Mouse (Mus musculus): Measurements from ENCODE around the gene Btbd35f13. TPM values are rescaled to one million over a fixed set of nuclear protein-coding genes. Genes with fewer than 3 reads are reported as not detected.
"Not testable (repeated sequence)": the region's sequence is repeated elsewhere in the genome, so short reads cannot be mapped to it uniquely, and the experiment has no call there.

The Btbd35f13 gene
- total RNA-seq (2014; rRNA removed) (not detected in 2 replicates), polyA plus RNA-seq (2015; fragmentation: Nextera tagmentation; extraction: Ambion mirVana) (not detected in 2 replicates)

GRCm38 (mm10) chrX:33656872-33657271 lies at the start of gene Btbd35f13:
TSS of gene Btbd35f13 (plus strand) at chrX:33657172.
- DNase-seq (ENCODE audit: low spot score); H3K4me1 ChIP-seq (ENCODE audit: insufficient read depth, low read length); H3K27me3 ChIP-seq (ENCODE audit: insufficient read depth, low read length); H3K27ac ChIP-seq (ENCODE audit: low read depth, low read length); H3K36me3 ChIP-seq (ENCODE audit: insufficient read depth, low read length); H3K9me3 ChIP-seq (ENCODE audit: low read length); ATAC-seq (ENCODE audit: low FRiP score); H3K4me3 ChIP-seq (ENCODE audit: low read depth, low read length); H3K4me2 ChIP-seq (ENCODE audit: low read depth, low read length, poor library complexity, severe bottlenecking); H3K9ac ChIP-seq (replicated peaks; ENCODE audit: low read length, poor library complexity, severe bottlenecking): not testable (repeated sequence)
- WGBS, result 52% methylated on average over 2 of the region's 3 CpGs

GRCm38 (mm10) chrX:33702249-33702648 lies 45.3 kb downstream of the Btbd35f13 start, which contains the start of gene Btbd35f14:
TSS of gene Btbd35f14 (minus strand) at chrX:33702349.
- H3K9me3 ChIP-seq (ENCODE audit: low read length); DNase-seq (ENCODE audit: low spot score); H3K27me3 ChIP-seq (ENCODE audit: insufficient read depth, low read length); H3K9ac ChIP-seq (replicated peaks; ENCODE audit: low read length, poor library complexity, severe bottlenecking); H3K4me1 ChIP-seq (ENCODE audit: insufficient read depth, low read length); H3K4me3 ChIP-seq (ENCODE audit: low read depth, low read length); H3K4me2 ChIP-seq (ENCODE audit: low read depth, low read length, poor library complexity, severe bottlenecking); ATAC-seq (ENCODE audit: low FRiP score); H3K36me3 ChIP-seq (ENCODE audit: insufficient read depth, low read length); H3K27ac ChIP-seq (ENCODE audit: low read depth, low read length): not testable (repeated sequence)
- no CpG with 5 or more reads among the region's 3 CpGs for WGBS

Other genes with a start within 250 kb of the Btbd35f13 start
- gene Btbd35f15, start 79.9 kb upstream of the Btbd35f13 start, total RNA-seq (2014; rRNA removed), result not detected in 2 replicates
- gene Btbd35f15, start 79.9 kb upstream of the Btbd35f13 start, polyA plus RNA-seq (2015; fragmentation: Nextera tagmentation; extraction: Ambion mirVana), result not detected in 2 replicates
- gene Btbd35f14, start 45.2 kb downstream of the Btbd35f13 start, total RNA-seq (2014; rRNA removed), result not detected in 2 replicates
- gene Btbd35f14, start 45.2 kb downstream of the Btbd35f13 start, polyA plus RNA-seq (2015; fragmentation: Nextera tagmentation; extraction: Ambion mirVana), result not detected in 2 replicates